Mouse (Mus musculus) kidney, postnatal 36 days (tissue): ENCODE data around the gene Wdr76.
"Not testable (repeated sequence)": the region's sequence is repeated elsewhere in the genome, so short reads cannot be mapped to it uniquely, and the experiment has no call there.

Experiments used
- DNase-seq, 2 experiments: peaks; one replicate each; pipeline ENCODE4 v3.0.0; 2021 to 2022; ENCODE audit warnings: mixed read lengths in 2 of 2

The Wdr76 gene

GRCm38 (mm10) chr2:121505942-121506882, at the start of gene Wdr76, which contains the start of gene Mfap1a:
TSS of gene Wdr76 (plus strand) at chr2:121506723.
TSS of gene Mfap1a (minus strand) at chr2:121506665.
- DNase-seq: peak; percentile 90 to 92

GRCm38 (mm10) chr2:121460071-121460470, 46.5 kb upstream of the Wdr76 start:
- no peak for DNase-seq

GRCm38 (mm10) chr2:121468982-121469381, 37.5 kb upstream of the Wdr76 start:
- DNase-seq: not testable (repeated sequence)

GRCm38 (mm10) chr2:121472783-121473182, 33.7 kb upstream of the Wdr76 start:
- not testable (repeated sequence) for DNase-seq

GRCm38 (mm10) chr2:121473301-121474179, 33.0 kb upstream of the Wdr76 start, which contains the start of gene Mfap1b:
TSS of gene Mfap1b (minus strand) at chr2:121474067.
- peak; percentile 84 to 92 for DNase-seq

GRCm38 (mm10) chr2:121474180-121474535, 32.4 kb upstream of the Wdr76 start:
- no peak for DNase-seq

GRCm38 (mm10) chr2:121475306-121475705, 31.2 kb upstream of the Wdr76 start:
- not testable (repeated sequence) for DNase-seq

GRCm38 (mm10) chr2:121477491-121478266, 28.8 kb upstream of the Wdr76 start:
- no peak for DNase-seq

GRCm38 (mm10) chr2:121480498-121480897, 26.0 kb upstream of the Wdr76 start:
- DNase-seq: peak; percentile 17 to 64

GRCm38 (mm10) chr2:121480916-121481315, 25.6 kb upstream of the Wdr76 start:
- DNase-seq: not testable (repeated sequence)

- DNase-seq: no peak
Measured at GRCm38 (mm10) chr2:121483576-121483975, 22.9 kb upstream of the Wdr76 start.

- DNase-seq: not testable (repeated sequence)
Measured at GRCm38 (mm10) chr2:121484403-121484802, 22.1 kb upstream of the Wdr76 start.

- DNase-seq: not testable (repeated sequence)
Measured at GRCm38 (mm10) chr2:121501550-121501949, 5.0 kb upstream of the Wdr76 start.

GRCm38 (mm10) chr2:121507173-121507950, 839 bp downstream of the Wdr76 start:
- no peak for DNase-seq

GRCm38 (mm10) chr2:121507951-121508330, 1.4 kb downstream of the Wdr76 start:
- no peak for DNase-seq

GRCm38 (mm10) chr2:121509584-121509983, 3.1 kb downstream of the Wdr76 start:
- DNase-seq: peak; percentile 82 to 92

- DNase-seq: no peak
Measured at GRCm38 (mm10) chr2:121511401-121511800, 4.9 kb downstream of the Wdr76 start.

GRCm38 (mm10) chr2:121512991-121513765, 6.7 kb downstream of the Wdr76 start:
- not testable (repeated sequence) for DNase-seq

- no peak for DNase-seq
Measured at GRCm38 (mm10) chr2:121514211-121514610, 7.7 kb downstream of the Wdr76 start.

- no peak for DNase-seq
Measured at GRCm38 (mm10) chr2:121518106-121518505, 11.6 kb downstream of the Wdr76 start.

GRCm38 (mm10) chr2:121518711-121519110, 12.2 kb downstream of the Wdr76 start:
- not testable (repeated sequence) for DNase-seq
